Mouse (Mus musculus) cerebellum, postnatal 25 days (tissue): ENCODE results near the gene Supt4a.
A peak's percentile ranks its signal among the peaks of the same experiment; 100 is the strongest.

Source experiments
- DNase-seq, 2 experiments: peaks; one replicate each; pipeline ENCODE4 v3.0.0; 2021; ENCODE audit warnings: mixed read lengths in 2 of 2

Supt4a gene

GRCm38 (mm10) chr11:87772354-87772753, 35.0 kb downstream of the Supt4a start:
- peak; percentile 5 to 9 for DNase-seq

GRCm38 (mm10) chr11:87778100-87778765, 40.9 kb downstream of the Supt4a start:
- peak; percentile 87 to 89 for DNase-seq

- DNase-seq: peak in 1 of 2 experiments; percentile 51
Observed at GRCm38 (mm10) chr11:87778915-87779314, 41.6 kb downstream of the Supt4a start.

- DNase-seq: peak; percentile 30 to 39
Observed at GRCm38 (mm10) chr11:87779392-87779791, 42.0 kb downstream of the Supt4a start.

- peak in 1 of 2 experiments; percentile 24 for DNase-seq
Observed at GRCm38 (mm10) chr11:87780130-87780529, 42.8 kb downstream of the Supt4a start.

- DNase-seq: no peak
Observed at GRCm38 (mm10) chr11:87790088-87790487, 52.7 kb downstream of the Supt4a start.
